Mouse (Mus musculus) intestine, embryonic 14.5 days (tissue): ENCODE results near the gene Nsg1. TPM values are rescaled to one million over a fixed set of nuclear protein-coding genes. Genes with fewer than 3 reads are reported as not detected.

Experiments
- polyA plus RNA-seq: library from polyadenylated mRNA; unstranded; fragments of >200 nt; fragmentation: Nextera tagmentation; extraction: Ambion mirVana; gene quantifications from 2 replicates; pipeline ENCODE4 v1.2.1, GENCODE M21; 2014

The Nsg1 gene
- polyA plus RNA-seq, 1 experiment from 2014 or later, result 16.1 TPM

Other genes with a start within 250 kb of the Nsg1 start
- gene Stx18, start 121.2 kb downstream of the Nsg1 start, polyA plus RNA-seq, result 34.0 and 36.8 TPM in 2 replicates
- 10.5 and 12.4 TPM in 2 replicates for gene Zbtb49, start 60.5 kb upstream of the Nsg1 start, polyA plus RNA-seq
- gene Lyar, start 60.6 kb upstream of the Nsg1 start, polyA plus RNA-seq, result 100 and 111 TPM in 2 replicates
- 78.2 and 79.0 TPM in 2 replicates for gene Tmem128, start 100.3 kb upstream of the Nsg1 start, polyA plus RNA-seq
- not detected in 2 replicates for gene Otop1, start 116.1 kb upstream of the Nsg1 start, polyA plus RNA-seq
- gene Drd5, start 159.5 kb upstream of the Nsg1 start, polyA plus RNA-seq, result not detected in 2 replicates